Mouse (Mus musculus): ENCODE measurements around the gene Oas1c. TPM values are rescaled to one million over a fixed set of nuclear protein-coding genes. Genes with fewer than 3 reads are reported as not detected.
"Not testable (repeated sequence)": the region's sequence is repeated elsewhere in the genome, so short reads cannot be mapped to it uniquely, and the experiment has no call there.

The Oas1c gene
- polyA plus RNA-seq, 1 experiment from 2014 or later = 0.41 TPM

DNA sequence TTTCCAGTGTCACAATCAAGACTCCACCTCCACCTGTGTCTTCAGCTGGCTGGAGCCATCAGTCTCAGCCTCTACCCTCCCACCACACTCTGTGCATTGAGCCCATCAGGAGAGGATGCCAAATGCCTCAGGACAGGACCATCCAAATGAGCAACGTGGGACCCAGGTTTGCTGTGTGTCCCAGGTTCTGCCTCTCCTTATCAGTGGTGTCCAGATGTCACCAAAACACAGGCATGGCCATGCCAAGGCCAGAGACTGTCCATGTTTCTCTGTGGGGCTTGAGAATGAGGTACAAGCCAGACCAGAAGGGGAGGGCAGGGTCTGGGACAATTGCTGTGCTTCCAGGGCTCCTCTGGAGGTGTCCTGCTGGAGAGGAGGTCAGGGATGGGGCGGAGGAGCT is 13.4 kb downstream of the Oas1c start:
- not testable (repeated sequence) for ATAC-seq (ENCODE audit: insufficient number of reproducible peaks, low FRiP score, low TSS enrichment, low read depth); H3K4me2 ChIP-seq (ENCODE audit: low read depth, severe bottlenecking); H3K9ac ChIP-seq (ENCODE audit: low read length); H3K4me1 ChIP-seq (ENCODE audit: control insufficient read depth, insufficient read depth, low read length); H3K27ac ChIP-seq (replicated peaks; ENCODE audit: low read depth, low read length); H3K36me3 ChIP-seq (ENCODE audit: control insufficient read depth, insufficient read depth, low read length); H3K27me3 ChIP-seq (ENCODE audit: control insufficient read depth, insufficient read depth, low read length); DNase-seq (ENCODE audit: low spot score); H3K9me3 ChIP-seq (ENCODE audit: control insufficient read depth, low read length); H3K4me3 ChIP-seq (ENCODE audit: low read depth, low read length)
- 55% methylated on average over 2 of the region's 2 CpGs for WGBS

DNA sequence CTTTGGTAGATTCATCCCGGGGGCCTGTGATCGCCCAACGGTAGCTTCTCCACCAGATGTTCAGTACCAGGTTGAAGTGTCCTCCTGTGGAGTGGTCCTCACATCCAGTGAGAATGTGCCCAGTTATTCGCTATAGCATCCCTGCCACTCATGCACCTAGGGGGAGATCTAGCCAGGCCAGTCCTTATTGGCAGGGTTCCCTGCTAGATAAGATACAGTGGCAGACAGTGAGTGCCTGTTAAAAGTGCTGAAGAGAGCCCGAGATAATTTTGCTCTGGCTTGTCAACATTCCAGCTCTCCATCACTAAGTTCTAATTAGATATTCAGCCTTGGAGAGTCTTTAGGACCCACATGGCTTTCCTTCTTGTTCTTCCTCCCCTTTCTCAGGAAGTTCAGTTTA is 14.2 kb downstream of the Oas1c start:
- WGBS = 78% methylated on average over 5 of the region's 5 CpGs
- H3K27ac ChIP-seq (replicated peaks; ENCODE audit: low read depth, low read length); H3K4me1 ChIP-seq (ENCODE audit: control insufficient read depth, insufficient read depth, low read length): not testable (repeated sequence)

DNA sequence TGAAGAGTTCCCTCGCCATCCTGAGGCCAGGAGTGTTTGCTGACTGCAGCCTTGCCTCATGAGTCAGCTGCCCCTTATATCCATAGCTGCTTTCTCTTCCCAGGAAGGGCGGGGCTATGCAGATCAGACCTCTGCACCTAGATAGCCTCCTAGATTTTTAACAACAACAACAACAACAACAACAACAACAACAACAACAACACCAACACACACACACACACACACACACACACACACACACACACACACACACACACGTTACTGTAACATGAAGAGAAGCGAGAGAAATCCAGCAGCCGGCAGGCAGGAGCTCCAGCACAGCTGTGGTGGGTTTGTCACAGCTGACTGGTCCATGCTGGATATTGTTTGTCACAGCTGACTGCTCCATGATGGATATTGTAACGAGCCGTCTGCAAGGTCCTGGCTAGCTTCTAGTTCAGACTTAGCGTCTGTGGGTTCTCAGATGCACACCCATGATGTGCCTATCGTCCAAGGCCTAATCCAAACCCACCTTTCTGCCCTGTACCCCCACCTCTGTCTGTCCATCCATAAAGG is 16.8 kb downstream of the Oas1c start, which contains the start of gene Oas1e:
Gene Oas1e (minus strand): TSS at position 51 of the 555 bp plus-strand sequence.
- H3K4me2 ChIP-seq (ENCODE audit: low read depth, severe bottlenecking); H3K9ac ChIP-seq (ENCODE audit: low read length); H3K4me3 ChIP-seq (ENCODE audit: low read depth, low read length); H3K27ac ChIP-seq (replicated peaks; ENCODE audit: low read depth, low read length); ATAC-seq (ENCODE audit: insufficient number of reproducible peaks, low FRiP score, low TSS enrichment, low read depth); H3K36me3 ChIP-seq (ENCODE audit: control insufficient read depth, insufficient read depth, low read length); H3K27me3 ChIP-seq (ENCODE audit: control insufficient read depth, insufficient read depth, low read length); DNase-seq (ENCODE audit: low spot score); H3K9me3 ChIP-seq (ENCODE audit: control insufficient read depth, low read length); H3K4me1 ChIP-seq (ENCODE audit: control insufficient read depth, insufficient read depth, low read length): not testable (repeated sequence)
- WGBS = 81% methylated on average over 9 of the region's 9 CpGs

More for the DNA sequence above, 14.2 kb downstream of the Oas1c start:
- H3K27me3 ChIP-seq (ENCODE audit: control insufficient read depth, insufficient read depth, low read length); DNase-seq (ENCODE audit: low spot score); H3K4me3 ChIP-seq (ENCODE audit: low read depth, low read length); H3K4me2 ChIP-seq (ENCODE audit: low read depth, severe bottlenecking); H3K9ac ChIP-seq (ENCODE audit: low read length); H3K36me3 ChIP-seq (ENCODE audit: control insufficient read depth, insufficient read depth, low read length); H3K9me3 ChIP-seq (ENCODE audit: control insufficient read depth, low read length); ATAC-seq (ENCODE audit: insufficient number of reproducible peaks, low FRiP score, low TSS enrichment, low read depth): not testable (repeated sequence)

DNA sequence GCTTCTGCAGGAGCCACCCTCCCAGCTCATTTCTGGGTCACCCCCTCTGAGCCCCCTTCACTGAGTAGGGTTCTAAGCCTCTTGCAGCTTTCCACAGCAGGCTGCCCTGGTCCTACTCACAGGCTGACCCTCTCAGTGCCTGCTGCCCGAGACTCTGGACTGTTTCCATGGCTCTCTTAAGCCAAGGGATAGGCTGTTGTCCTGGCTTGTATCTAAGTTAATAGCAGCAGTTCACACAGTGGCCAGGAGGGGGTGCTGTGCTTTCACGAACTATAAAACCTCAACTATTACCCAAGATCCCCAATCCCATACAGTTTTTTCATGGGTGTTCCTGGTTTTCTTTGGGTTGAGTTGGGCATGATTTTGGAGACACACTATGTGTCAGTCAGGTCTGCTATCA is 19.3 kb downstream of the Oas1c start:
- H3K27ac ChIP-seq (replicated peaks; ENCODE audit: low read depth, low read length) = no peak overlapping the region
- 17% methylated on average over 2 of the region's 2 CpGs for WGBS
- H3K4me2 ChIP-seq (ENCODE audit: low read depth, severe bottlenecking) = no peak overlapping the region
- H3K9ac ChIP-seq (ENCODE audit: low read length) = no peak overlapping the region
- no peaks in the 10 kb centered on the region for H3K27me3 ChIP-seq (ENCODE audit: control insufficient read depth, insufficient read depth, low read length)
- H3K9me3 ChIP-seq (ENCODE audit: control insufficient read depth, low read length) = no peaks in the 10 kb centered on the region
- no peaks in the 10 kb centered on the region for H3K36me3 ChIP-seq (ENCODE audit: control insufficient read depth, insufficient read depth, low read length)
- peak; percentile 74 for DNase-seq (ENCODE audit: low spot score)
- no peaks in the 10 kb centered on the region for H3K4me1 ChIP-seq (ENCODE audit: control insufficient read depth, insufficient read depth, low read length)
- no peak overlapping the region for H3K4me3 ChIP-seq (ENCODE audit: low read depth, low read length)
- ATAC-seq (ENCODE audit: insufficient number of reproducible peaks, low FRiP score, low TSS enrichment, low read depth) = no peak

DNA sequence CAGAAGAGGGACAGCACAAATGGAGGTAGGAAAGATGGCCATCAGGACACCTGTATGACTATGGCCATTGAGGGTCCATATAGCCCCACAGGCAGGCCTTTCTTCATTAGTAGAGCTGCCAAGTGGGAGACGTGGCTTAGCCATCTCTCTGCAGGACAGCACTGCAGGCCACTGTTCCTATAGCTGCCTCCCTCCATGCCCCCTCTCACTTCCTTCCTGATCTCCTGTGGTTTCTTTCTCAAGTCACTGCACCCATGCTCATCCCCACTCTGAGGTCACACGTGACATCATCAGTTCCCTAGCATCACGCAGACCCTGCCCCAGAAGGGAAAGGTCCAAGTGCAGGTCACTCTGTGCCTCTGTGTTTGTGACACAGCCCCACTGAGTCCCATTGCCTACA is 25.3 kb downstream of the Oas1c start:
- no peaks in the 10 kb centered on the region for H3K9me3 ChIP-seq (ENCODE audit: control insufficient read depth, low read length)
- no peak overlapping the region for H3K27ac ChIP-seq (replicated peaks; ENCODE audit: low read depth, low read length)
- ATAC-seq (ENCODE audit: insufficient number of reproducible peaks, low FRiP score, low TSS enrichment, low read depth) = no peak
- no peak for DNase-seq (ENCODE audit: low spot score)
- no peaks in the 10 kb centered on the region for H3K36me3 ChIP-seq (ENCODE audit: control insufficient read depth, insufficient read depth, low read length)
- H3K4me2 ChIP-seq (ENCODE audit: low read depth, severe bottlenecking) = no peak overlapping the region
- H3K4me1 ChIP-seq (ENCODE audit: control insufficient read depth, insufficient read depth, low read length) = no peaks in the 10 kb centered on the region
- H3K4me3 ChIP-seq (ENCODE audit: low read depth, low read length) = no peak overlapping the region
- 76% methylated on average over 3 of the region's 3 CpGs for WGBS
- no peak overlapping the region for H3K9ac ChIP-seq (ENCODE audit: low read length)
- H3K27me3 ChIP-seq (ENCODE audit: control insufficient read depth, insufficient read depth, low read length) = no peaks in the 10 kb centered on the region

DNA sequence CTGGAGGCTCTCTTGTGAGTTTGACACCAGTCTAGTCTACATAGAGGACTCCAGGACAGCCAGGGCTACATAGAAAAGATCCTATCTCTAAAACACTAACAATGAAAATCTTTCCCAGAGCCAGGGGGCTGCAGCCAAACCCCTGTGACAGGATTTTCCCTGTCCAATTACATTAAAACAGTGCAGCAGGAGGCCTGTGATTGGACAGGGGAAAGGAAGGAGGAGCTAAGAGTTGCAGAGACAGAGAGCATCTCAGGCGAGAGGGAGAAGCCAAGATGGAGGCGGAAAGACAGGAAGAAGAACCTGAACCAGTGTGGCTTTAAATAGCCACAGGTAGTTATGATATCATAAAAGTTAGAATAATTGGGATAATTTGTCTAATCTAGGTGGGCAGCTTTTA is 29.9 kb downstream of the Oas1c start:
- Histone ChIP-seq H3K4me2 (ENCODE audit: low read depth, severe bottlenecking) (no peak overlapping the region), H3K27ac (replicated peaks; ENCODE audit: low read depth, low read length) (no peak overlapping the region), H3K4me1 (ENCODE audit: control insufficient read depth, insufficient read depth, low read length) (no peaks in the 10 kb centered on the region), H3K9ac (ENCODE audit: low read length) (no peak overlapping the region), H3K4me3 (ENCODE audit: low read depth, low read length) (no peak overlapping the region), H3K36me3 (ENCODE audit: control insufficient read depth, insufficient read depth, low read length) (no peaks in the 10 kb centered on the region), H3K27me3 (ENCODE audit: control insufficient read depth, insufficient read depth, low read length) (no peaks in the 10 kb centered on the region), H3K9me3 (ENCODE audit: control insufficient read depth, low read length) (no peaks in the 10 kb centered on the region)
- DNase-seq (ENCODE audit: low spot score) = no peak
- WGBS = 72% methylated on average over 2 of the region's 2 CpGs
- no peak for ATAC-seq (ENCODE audit: insufficient number of reproducible peaks, low FRiP score, low TSS enrichment, low read depth)

DNA sequence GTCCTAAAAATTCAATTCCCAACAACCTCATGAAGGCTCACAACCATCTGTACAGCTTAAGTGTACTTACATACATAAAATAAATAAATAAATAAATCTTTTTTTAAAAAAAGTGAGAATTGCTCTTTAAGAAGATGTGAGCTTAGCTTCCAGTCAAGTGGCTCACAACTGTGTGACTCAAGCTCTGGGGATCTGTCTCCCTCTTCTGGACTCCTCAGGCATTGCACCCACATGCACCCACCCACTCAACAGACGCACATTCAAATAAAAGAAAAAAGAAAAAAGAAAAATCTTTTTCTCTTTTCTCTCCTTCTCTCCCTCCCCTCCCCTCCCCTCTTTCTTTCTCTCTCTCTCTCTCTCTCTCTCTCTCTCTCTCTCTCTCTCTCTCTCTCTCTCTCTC is 30.7 kb downstream of the Oas1c start:
- Histone ChIP-seq H3K4me1 (ENCODE audit: control insufficient read depth, insufficient read depth, low read length) (no peaks in the 10 kb centered on the region), H3K27ac (replicated peaks; ENCODE audit: low read depth, low read length) (no peak overlapping the region), H3K4me3 (ENCODE audit: low read depth, low read length) (no peak overlapping the region), H3K36me3 (ENCODE audit: control insufficient read depth, insufficient read depth, low read length) (no peaks in the 10 kb centered on the region), H3K27me3 (ENCODE audit: control insufficient read depth, insufficient read depth, low read length) (no peaks in the 10 kb centered on the region), H3K9me3 (ENCODE audit: control insufficient read depth, low read length) (no peaks in the 10 kb centered on the region), H3K9ac (ENCODE audit: low read length) (no peak overlapping the region), H3K4me2 (ENCODE audit: low read depth, severe bottlenecking) (no peak overlapping the region)
- WGBS = 92% methylated on average over 1 of the region's 1 CpGs
- DNase-seq (ENCODE audit: low spot score) (no peak), ATAC-seq (ENCODE audit: insufficient number of reproducible peaks, low FRiP score, low TSS enrichment, low read depth) (no peak)

DNA sequence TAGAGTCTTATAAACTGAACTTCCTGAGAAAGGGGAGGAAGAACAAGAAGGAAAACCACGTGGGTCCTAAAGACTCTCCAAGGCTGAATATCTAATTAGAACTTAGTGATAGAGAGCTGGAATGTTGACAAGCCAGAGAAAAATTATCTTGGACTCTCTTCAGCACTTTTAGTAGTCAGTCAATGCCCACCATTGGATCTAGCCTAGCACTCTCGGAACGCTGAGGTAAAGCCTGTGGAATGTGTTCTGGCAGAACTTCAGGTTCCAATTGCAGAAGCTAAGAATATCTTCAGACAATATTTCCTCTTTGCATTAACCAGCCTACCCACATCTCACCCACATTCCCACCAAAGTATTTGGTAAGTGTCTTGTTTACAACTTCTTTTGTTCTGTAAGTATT is 32.4 kb downstream of the Oas1c start:
- no peak for ATAC-seq (ENCODE audit: insufficient number of reproducible peaks, low FRiP score, low TSS enrichment, low read depth)
- WGBS = 51% methylated on average over 3 of the region's 3 CpGs

DNA sequence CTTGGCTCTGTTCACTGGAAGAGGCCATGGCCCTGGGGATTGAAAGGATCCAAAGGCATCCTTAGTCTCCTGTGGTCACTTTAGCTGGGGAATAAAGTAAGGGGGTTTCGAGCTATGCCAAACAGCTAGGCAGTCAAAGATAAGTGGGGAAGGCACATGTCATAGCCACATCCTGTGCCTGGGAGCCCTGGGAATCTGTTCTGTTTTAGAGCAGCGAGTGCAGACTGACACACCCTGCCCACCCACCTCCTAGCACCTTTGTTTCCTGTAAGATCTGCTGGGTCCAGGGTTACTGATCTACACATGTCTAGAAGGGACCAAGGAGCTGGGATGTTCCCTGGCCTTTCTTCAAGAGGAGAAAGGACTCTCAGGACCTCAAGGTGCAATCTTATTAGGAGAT is 33.4 kb downstream of the Oas1c start:
- ATAC-seq (ENCODE audit: insufficient number of reproducible peaks, low FRiP score, low TSS enrichment, low read depth) = no peak
- H3K4me1 ChIP-seq (ENCODE audit: control insufficient read depth, insufficient read depth, low read length) = no peaks in the 10 kb centered on the region; the same call in 1 of the 2 replicates
- no peaks in the 10 kb centered on the region for H3K9me3 ChIP-seq (ENCODE audit: control insufficient read depth, low read length)
- H3K4me3 ChIP-seq (ENCODE audit: low read depth, low read length) = no peak overlapping the region
- H3K27me3 ChIP-seq (ENCODE audit: control insufficient read depth, insufficient read depth, low read length) = no peaks in the 10 kb centered on the region
- 67% methylated on average over 2 of the region's 2 CpGs for WGBS
- H3K9ac ChIP-seq (ENCODE audit: low read length) = no peak overlapping the region
- H3K27ac ChIP-seq (replicated peaks; ENCODE audit: low read depth, low read length) = no peak overlapping the region
- H3K36me3 ChIP-seq (ENCODE audit: control insufficient read depth, insufficient read depth, low read length) = no peaks in the 10 kb centered on the region
- no peak overlapping the region for H3K4me2 ChIP-seq (ENCODE audit: low read depth, severe bottlenecking)
- no peak for DNase-seq (ENCODE audit: low spot score)

More for the DNA sequence above, 32.4 kb downstream of the Oas1c start:
- no peaks in the 10 kb centered on the region for H3K36me3 ChIP-seq (ENCODE audit: control insufficient read depth, insufficient read depth, low read length)
- H3K9ac ChIP-seq (ENCODE audit: low read length) = no peak overlapping the region
- no peaks in the 10 kb centered on the region; the same call in 1 of the 2 replicates for H3K4me1 ChIP-seq (ENCODE audit: control insufficient read depth, insufficient read depth, low read length)
- no peaks in the 10 kb centered on the region for H3K9me3 ChIP-seq (ENCODE audit: control insufficient read depth, low read length)
- no peak for DNase-seq (ENCODE audit: low spot score)
- no peak overlapping the region for H3K4me3 ChIP-seq (ENCODE audit: low read depth, low read length)
- H3K27me3 ChIP-seq (ENCODE audit: control insufficient read depth, insufficient read depth, low read length) = no peaks in the 10 kb centered on the region
- H3K27ac ChIP-seq (replicated peaks; ENCODE audit: low read depth, low read length) = no peak overlapping the region
- no peak overlapping the region for H3K4me2 ChIP-seq (ENCODE audit: low read depth, severe bottlenecking)
